Mouse (Mus musculus) liver, adult (tissue): ENCODE measurements around the gene Manbal.

ENCODE experiments used
- GATA4 ChIP-seq: IDR thresholded peaks from 2 replicates; pipeline ENCODE4 v1.6.1; 2014; ENCODE audit warnings: mild to moderate bottlenecking, low read length; ENCODE audit not compliant: insufficient replicate concordance

The Manbal gene

GRCm38 (mm10) chr2:157434041-157434440, 66.6 kb downstream of the Manbal start:
- no peak for TF ChIP-seq GATA4

GRCm38 (mm10) chr2:157434497-157434896, 67.1 kb downstream of the Manbal start:
- TF ChIP-seq GATA4 = no peak

- no peak for TF ChIP-seq GATA4
Measured at GRCm38 (mm10) chr2:157436496-157436895, 69.1 kb downstream of the Manbal start.

- TF ChIP-seq GATA4 = no peak
Measured at GRCm38 (mm10) chr2:157437123-157437522, 69.7 kb downstream of the Manbal start.

GRCm38 (mm10) chr2:157441363-157441762, 74.0 kb downstream of the Manbal start:
- TF ChIP-seq GATA4 = no peak
